Mouse (Mus musculus): ENCODE measurements around the gene Nme7.

DNA sequence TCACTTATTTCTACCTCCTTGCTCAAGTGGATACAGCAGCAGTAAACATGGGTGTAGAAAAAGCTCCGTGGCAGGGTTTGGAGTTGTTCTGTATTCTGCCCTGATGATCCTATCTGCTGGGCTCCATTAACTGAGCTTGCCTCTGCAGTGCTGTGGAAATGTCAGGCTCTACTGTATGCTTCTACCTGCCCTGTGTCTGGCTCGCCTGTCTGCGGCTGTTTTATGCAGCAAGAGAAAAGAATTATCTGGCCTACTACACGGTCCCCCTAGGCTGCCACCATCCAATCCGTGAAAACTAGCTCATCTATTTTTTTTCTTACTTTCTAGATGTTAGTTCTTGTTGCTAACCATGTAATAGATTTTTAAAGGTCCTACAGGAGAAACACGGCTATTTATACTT lies 81.1 kb downstream of the Nme7 start:
- TF ChIP-seq POLR2A (IDR thresholded peaks at IDR 0.05; ENCODE audit: low read depth, low read length) (no peak), MAX (IDR thresholded peaks at IDR 0.05; ENCODE audit: low read length) (no peak), CHD1 (IDR thresholded peaks at IDR 0.05; ENCODE audit: low read depth, low read length) (no peak), HCFC1 (IDR thresholded peaks at IDR 0.05; ENCODE audit: low read depth, low read length) (no peak), CHD2 (IDR thresholded peaks at IDR 0.05; ENCODE audit: low read length) (no peak), MAZ (IDR thresholded peaks at IDR 0.05; ENCODE audit: low read depth, low read length) (no peak), CTCF (conservative IDR thresholded peaks at IDR 0.05 in 1 of 2, IDR thresholded peaks at IDR 0.05 in 1 of 2; ENCODE audit: low read depth in 2 of 2, low read length in 2 of 2) (no peak), E2F4 (IDR thresholded peaks at IDR 0.05; ENCODE audit: insufficient replicate concordance, low read depth, low read length) (no peak)

All from CH12.LX (cell line).